Mouse (Mus musculus) heart, adult 2 months (tissue): ENCODE measurements around the gene Olfr1396. TPM values are rescaled to one million over a fixed set of nuclear protein-coding genes. Genes with fewer than 3 reads are reported as not detected.

Source experiments
- DNase-seq, 2 experiments: peaks; one replicate each; pipeline ENCODE4 v3.0.0; 2021
- H3K27ac ChIP-seq: fragments of 200-600 bp; 2 replicates; pipeline ENCODE4 v1.8.1; 2022
- H3K27me3 ChIP-seq: fragments of 200-500 bp; 2 replicates; pipeline ENCODE4 v1.6.1; 2012; ENCODE audit warnings: mild to moderate bottlenecking, low read length, inconsistent platforms, mixed read lengths; ENCODE audit not compliant: control insufficient read depth, insufficient read depth
- H3K36me3 ChIP-seq: fragments of 200-500 bp; 2 replicates; pipeline ENCODE4 v1.6.1; 2012; ENCODE audit warnings: low read length, inconsistent platforms; ENCODE audit not compliant: control insufficient read depth, insufficient read depth
- H3K4me1 ChIP-seq: fragments of 200-500 bp; 2 replicates; pipeline ENCODE4 v1.6.1; 2011; ENCODE audit warnings: low read length; ENCODE audit not compliant: control insufficient read depth, insufficient read depth
- H3K4me3 ChIP-seq: fragments of 200-600 bp; 2 replicates; pipeline ENCODE4 v1.8.1; 2022
- H3K79me2 ChIP-seq: fragments of 200-500 bp; replicated peaks from 2 replicates; pipeline ENCODE4 v1.6.1; 2012; ENCODE audit warnings: mild to moderate bottlenecking, inconsistent platforms, low read length, moderate library complexity, mixed read lengths; ENCODE audit not compliant: control insufficient read depth, insufficient read depth
- H3K9ac ChIP-seq: fragments of 200-500 bp; 2 replicates; pipeline ENCODE4 v1.6.1; 2012; ENCODE audit warnings: low read depth, mild to moderate bottlenecking, control low read depth, inconsistent platforms, low read length, mixed read lengths
- CTCF ChIP-seq: fragments of 200-600 bp; IDR thresholded peaks from 2 replicates; pipeline ENCODE4 v1.8.1; 2022; ENCODE audit warnings: antibody characterized with exemption, mild to moderate bottlenecking, moderate library complexity
- EP300 ChIP-seq: fragments of 200-500 bp; IDR thresholded peaks from 2 replicates; pipeline ENCODE4 v1.6.1; 2011; ENCODE audit warnings: low read depth, low read length, control low read depth; ENCODE audit not compliant: insufficient read depth
- POLR2A ChIP-seq: fragments of 200-500 bp; IDR thresholded peaks from 2 replicates; pipeline ENCODE4 v1.6.1; 2011; ENCODE audit warnings: mild to moderate bottlenecking, low read depth, low read length, control low read depth; ENCODE audit not compliant: insufficient read depth
- WGBS: fragments of 180-500 bp; shearing (Covaris S2); methylation state at CpG from one replicate; pipeline ENCODE4 v1.1.7; 2018; 5-methylcytosine and 5-hydroxymethylcytosine counted together
- intact Hi-C: fragments of 180-260 bp; cut with DNase I; formaldehyde crosslinking; loops from one replicate; pipeline ENCODE4 v1.15.1; 2025
- polyA plus RNA-seq: library from polyadenylated mRNA; depleted of rRNA; stranded (reverse); fragments of >200 nt; gene quantifications from 2 replicates; pipeline ENCODE4 v1.2.3, GENCODE M21; 2012
- total RNA-seq, 2 experiments: library from RNA; stranded (reverse); gene quantifications; 2 replicates each; pipeline ENCODE4 v1.2.3; 2021

The Olfr1396 gene
- total and polyA plus RNA-seq, 3 experiments: 0.97 to 4.4 (median 1.4) TPM

GRCm38 (mm10) chr11:49084385-49084784 lies 30.3 kb downstream of the Olfr1396 start:
- Histone ChIP-seq H3K4me1 (peaks cover 28% of the 10 kb centered on the region), H3K27me3 (no peaks in the 10 kb centered on the region), H3K4me3 (no peak overlapping the region), H3K79me2 (no peaks in the 10 kb centered on the region), H3K36me3 (peaks cover 14% of the 10 kb centered on the region), H3K27ac (peak overlapping the region; percentile 34; the same call in 1 of the 2 replicates), H3K9ac (peak overlapping the region; percentile 53)
- 63% methylated on average over 1 of the region's 1 CpGs for WGBS
- no peak for TF ChIP-seq EP300
- TF ChIP-seq POLR2A: no peak
- TF ChIP-seq CTCF: no peak
- no peak for DNase-seq
- intact Hi-C loops: no loop called here

- H3K27ac ChIP-seq: peak overlapping the region; percentile 34; the same call in 1 of the 2 replicates
- no peak overlapping the region for H3K9ac ChIP-seq
- no peak overlapping the region for H3K4me3 ChIP-seq
- 72% methylated on average over 3 of the region's 3 CpGs for WGBS
- TF ChIP-seq POLR2A (no peak), EP300 (no peak)
- DNase-seq: no peak
- no peaks in the 10 kb centered on the region for H3K79me2 ChIP-seq
- no peaks in the 10 kb centered on the region for H3K27me3 ChIP-seq
- peaks cover 14% of the 10 kb centered on the region for H3K36me3 ChIP-seq
- intact Hi-C loops: no loop called here
- H3K4me1 ChIP-seq: peaks cover 28% of the 10 kb centered on the region
These were observed 30.9 kb downstream of the Olfr1396 start for GRCm38 (mm10) chr11:49083808-49084207.

- peak overlapping the region; percentile 34; the same call in 1 of the 2 replicates for H3K27ac ChIP-seq
- intact Hi-C loops: no loop called here
- TF ChIP-seq POLR2A (no peak), CTCF (no peak), EP300 (no peak)
- DNase-seq: no peak
- no peak overlapping the region for H3K4me3 ChIP-seq
- 64% methylated on average over 1 of the region's 1 CpGs for WGBS
- no peak overlapping the region for H3K9ac ChIP-seq
- H3K4me1 ChIP-seq: peaks cover 28% of the 10 kb centered on the region
- peaks cover 14% of the 10 kb centered on the region for H3K36me3 ChIP-seq
- no peaks in the 10 kb centered on the region for H3K27me3 ChIP-seq
- no peaks in the 10 kb centered on the region for H3K79me2 ChIP-seq
These were observed 31.5 kb downstream of the Olfr1396 start for GRCm38 (mm10) chr11:49083146-49083545.

GRCm38 (mm10) chr11:49081886-49082285 lies 32.8 kb downstream of the Olfr1396 start:
- 73% methylated on average over 3 of the region's 3 CpGs for WGBS
- intact Hi-C loops: no loop called here
- TF ChIP-seq CTCF (no peak), EP300 (no peak), POLR2A (no peak)
- Histone ChIP-seq H3K27ac (peak overlapping the region; percentile 72), H3K36me3 (peaks cover 14% of the 10 kb centered on the region), H3K4me3 (0 out of 2 replicates have a peak overlapping the region, but pooled peaks have one; percentile 3), H3K4me1 (peaks cover 26% of the 10 kb centered on the region), H3K79me2 (no peaks in the 10 kb centered on the region), H3K27me3 (no peaks in the 10 kb centered on the region), H3K9ac (peak overlapping the region; percentile 34; the same call in 1 of the 2 replicates)
- DNase-seq: no peak

GRCm38 (mm10) chr11:49081356-49081755 lies 33.3 kb downstream of the Olfr1396 start:
- peaks cover 25% of the 10 kb centered on the region for H3K4me1 ChIP-seq
- no peaks in the 10 kb centered on the region for H3K27me3 ChIP-seq
- H3K36me3 ChIP-seq: peaks cover 14% of the 10 kb centered on the region
- intact Hi-C loops: no loop called here
- peak overlapping the region; percentile 72 for H3K27ac ChIP-seq
- peak overlapping the region; percentile 34 for H3K9ac ChIP-seq
- WGBS: 44% methylated on average over 4 of the region's 4 CpGs
- no peak for DNase-seq
- no peak for TF ChIP-seq CTCF
- no peak for TF ChIP-seq EP300
- no peak for TF ChIP-seq POLR2A
- 0 out of 2 replicates have a peak overlapping the region, but pooled peaks have one; percentile 3 for H3K4me3 ChIP-seq
- H3K79me2 ChIP-seq: no peaks in the 10 kb centered on the region

- Histone ChIP-seq H3K27me3 (no peaks in the 10 kb centered on the region), H3K27ac (no peak overlapping the region), H3K36me3 (peaks cover 14% of the 10 kb centered on the region), H3K4me3 (no peak overlapping the region), H3K9ac (no peak overlapping the region), H3K79me2 (no peaks in the 10 kb centered on the region), H3K4me1 (peaks cover 24% of the 10 kb centered on the region)
- intact Hi-C loops: no loop called here
- no peak for DNase-seq
- WGBS: 79% methylated on average over 1 of the region's 1 CpGs
- TF ChIP-seq CTCF (no peak), POLR2A (no peak), EP300 (no peak)
These were observed 34.0 kb downstream of the Olfr1396 start for GRCm38 (mm10) chr11:49080636-49081035.
